Mouse (Mus musculus): ENCODE data around the gene F2rl2. TPM values are rescaled to one million over a fixed set of nuclear protein-coding genes. Genes with fewer than 3 reads are reported as not detected.

Gene F2rl2
- polyA plus RNA-seq (2016; fragmentation: Nextera tagmentation; extraction: Ambion mirVana): 1.0 and 1.1 TPM in 2 replicates

DNA sequence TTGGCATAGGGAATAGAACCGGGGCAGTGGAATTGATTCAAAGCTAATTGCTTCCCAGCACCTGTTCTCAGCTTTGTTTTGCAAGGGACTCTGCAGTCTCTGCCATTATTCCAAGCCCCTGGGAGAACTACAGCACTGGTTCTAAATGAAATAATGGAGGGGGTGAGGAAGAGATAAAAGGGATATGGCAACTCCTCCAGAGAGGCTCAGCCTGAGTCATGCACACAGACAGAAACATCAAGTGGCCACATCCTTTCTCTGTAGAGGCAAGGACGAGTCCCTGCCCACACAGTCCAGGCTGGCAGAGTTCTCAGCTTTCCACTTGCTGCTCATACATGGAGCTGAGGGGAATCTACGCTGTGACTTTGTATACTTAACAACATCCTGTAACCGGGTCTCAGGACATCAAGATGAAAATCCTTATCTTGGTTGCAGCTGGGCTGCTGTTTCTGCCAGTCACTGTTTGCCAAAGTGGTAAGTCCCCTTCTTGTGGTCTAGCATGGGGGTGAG, at the start of gene F2rl2:
TSS of gene F2rl2 (plus strand) at position 200 of the 510 bp plus-strand sequence.
- H3K4me3 ChIP-seq: no peak within 1 kb of the TSS
- ATAC-seq (ENCODE audit: low FRiP score, low read depth): no peak
- 72% methylated on average over 4 of the region's 4 CpGs for WGBS
- H3K27me3 ChIP-seq: no peaks in the 10 kb centered on the region
- H3K9me3 ChIP-seq: no peaks in the 10 kb centered on the region
- H3K9ac ChIP-seq (replicated peaks): no peak within 1 kb of the TSS
- no peak within 1 kb of the TSS for H3K4me2 ChIP-seq (replicated peaks)
- peaks cover 5% of the 10 kb centered on the region; the same call in 1 of the 2 replicates for H3K4me1 ChIP-seq
- 0 out of 2 replicates have a peak, but pooled peaks cover 8% of the 10 kb centered on the region for H3K36me3 ChIP-seq
- no peak within 1 kb of the TSS for H3K27ac ChIP-seq (replicated peaks)

DNA sequence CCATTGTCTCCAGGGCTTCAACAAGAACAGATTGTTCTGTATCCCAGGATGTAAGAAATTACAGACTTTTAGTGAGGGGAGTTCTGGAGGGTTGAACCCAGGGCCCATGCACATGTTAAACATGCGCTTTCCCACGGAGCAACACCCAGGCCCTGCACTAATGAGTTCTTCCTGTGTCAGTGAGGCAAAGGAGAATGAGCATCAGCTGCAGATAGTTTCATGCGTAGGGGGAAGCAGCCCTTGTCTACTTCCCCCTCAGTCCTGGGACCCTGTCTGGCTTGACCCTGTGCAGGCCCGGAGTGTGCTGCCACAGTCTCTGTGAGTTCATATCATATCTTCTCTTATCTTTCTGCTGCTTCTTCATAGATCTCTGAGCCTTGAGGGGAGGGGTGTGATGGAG, 49.4 kb upstream of the F2rl2 start:
- no peak for ATAC-seq (ENCODE audit: low FRiP score, low read depth)
- H3K27me3 ChIP-seq: no peaks in the 10 kb centered on the region
- no peak overlapping the region for H3K4me2 ChIP-seq (replicated peaks)
- no peak overlapping the region for H3K9ac ChIP-seq (replicated peaks)
- peaks cover 23% of the 10 kb centered on the region; the same call in 1 of the 2 replicates for H3K36me3 ChIP-seq
- no peaks in the 10 kb centered on the region for H3K4me1 ChIP-seq
- H3K4me3 ChIP-seq: no peak overlapping the region
- no peak overlapping the region for H3K27ac ChIP-seq (replicated peaks)
- 84% methylated on average over 4 of the region's 4 CpGs for WGBS
- H3K9me3 ChIP-seq: no peaks in the 10 kb centered on the region

DNA sequence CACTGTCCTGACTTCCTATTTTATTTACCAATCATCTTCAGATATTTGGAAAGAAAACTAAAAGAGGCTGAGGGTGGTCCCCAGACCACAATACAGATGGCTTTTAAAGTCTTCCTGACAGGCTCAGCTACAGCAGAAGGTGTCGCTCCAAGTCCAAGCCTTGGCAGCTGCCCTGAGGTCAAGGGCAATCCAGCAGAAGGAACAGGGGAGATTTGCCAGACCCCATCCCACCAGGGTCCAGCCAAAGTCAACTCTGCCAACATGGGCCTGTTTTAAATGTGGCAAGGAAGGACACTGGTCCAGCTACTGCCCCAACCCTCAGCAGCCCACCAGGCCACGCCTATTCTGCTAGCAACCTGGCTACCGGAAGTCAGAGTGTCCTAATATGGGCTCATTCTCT, 46.7 kb upstream of the F2rl2 start:
- WGBS: 96% methylated on average over 3 of the region's 3 CpGs
- H3K27me3 ChIP-seq: no peaks in the 10 kb centered on the region
- H3K4me1 ChIP-seq: no peaks in the 10 kb centered on the region
- no peak overlapping the region for H3K27ac ChIP-seq (replicated peaks)
- no peak for ATAC-seq (ENCODE audit: low FRiP score, low read depth)
- H3K4me2 ChIP-seq (replicated peaks): no peak overlapping the region
- H3K9me3 ChIP-seq: no peaks in the 10 kb centered on the region
- no peak overlapping the region for H3K9ac ChIP-seq (replicated peaks)
- H3K36me3 ChIP-seq: peaks cover 23% of the 10 kb centered on the region; the same call in 1 of the 2 replicates
- H3K4me3 ChIP-seq: no peak overlapping the region

DNA sequence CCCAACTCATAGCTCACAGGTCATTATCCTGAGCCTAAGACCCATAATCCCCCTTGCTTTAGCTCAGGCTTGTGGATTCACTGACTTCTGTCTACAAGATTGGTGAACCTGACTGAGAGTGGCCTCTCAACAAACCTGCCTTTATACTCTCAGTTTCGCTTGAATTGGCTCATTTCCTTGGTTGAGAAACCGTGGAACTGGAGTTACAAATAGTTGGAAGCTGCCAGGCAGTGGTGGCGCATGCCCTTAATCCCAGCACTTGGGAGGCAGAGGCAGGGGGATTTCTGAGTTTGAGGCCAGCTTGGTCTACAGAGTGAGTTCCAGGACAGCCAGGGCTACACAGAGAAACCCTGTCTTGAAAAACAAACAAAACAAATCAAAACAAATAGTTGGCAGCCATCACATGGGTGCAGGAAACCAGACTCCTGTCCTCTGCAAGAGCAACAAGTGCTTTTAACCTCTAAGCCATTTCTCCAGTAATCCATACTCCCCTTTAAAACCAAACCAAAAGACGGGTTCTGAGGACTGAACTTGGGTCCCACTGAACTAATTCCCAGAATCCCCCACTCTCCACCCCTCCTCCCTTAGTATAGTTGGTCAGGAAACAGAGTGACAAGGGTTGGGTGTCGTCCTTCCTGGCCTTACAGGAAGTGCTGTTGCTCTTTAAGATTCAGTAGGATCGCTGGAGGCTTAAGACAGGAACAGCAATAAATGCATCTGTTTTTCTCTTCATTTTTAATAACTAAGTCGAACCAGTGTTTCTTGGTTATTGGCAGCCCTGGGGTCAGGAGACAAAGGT, 44.6 kb upstream of the F2rl2 start:
- Histone ChIP-seq H3K4me2 (replicated peaks) (no peak overlapping the region), H3K9me3 (no peaks in the 10 kb centered on the region), H3K36me3 (peaks cover 8% of the 10 kb centered on the region; the same call in 1 of the 2 replicates), H3K27ac (replicated peaks) (no peak overlapping the region), H3K9ac (replicated peaks) (no peak overlapping the region), H3K4me1 (0 out of 2 replicates have a peak, but pooled peaks cover 3% of the 10 kb centered on the region), H3K27me3 (no peaks in the 10 kb centered on the region), H3K4me3 (no peak overlapping the region)
- no peak for ATAC-seq (ENCODE audit: low FRiP score, low read depth)
- 88% methylated on average over 7 of the region's 7 CpGs for WGBS

DNA sequence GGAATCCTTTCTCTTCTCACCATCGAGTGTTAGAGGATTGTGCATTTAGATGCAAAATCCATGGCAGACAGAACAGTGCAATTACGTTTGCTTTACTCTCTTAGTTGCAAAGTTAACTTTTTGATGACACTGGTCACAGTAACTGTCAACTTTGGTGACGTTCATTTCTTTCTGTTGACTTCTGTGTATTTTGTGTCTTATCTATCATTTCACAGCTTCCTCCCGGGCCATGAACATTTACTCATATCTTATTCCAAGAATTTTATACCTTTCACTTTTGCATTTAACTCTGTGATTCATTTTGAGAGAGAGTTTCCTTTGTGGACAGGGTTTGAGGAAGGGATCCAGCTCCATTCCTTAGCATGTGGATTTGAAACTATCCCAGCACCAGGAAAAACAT, 43.0 kb upstream of the F2rl2 start:
- 90% methylated on average over 4 of the region's 4 CpGs for WGBS

DNA sequence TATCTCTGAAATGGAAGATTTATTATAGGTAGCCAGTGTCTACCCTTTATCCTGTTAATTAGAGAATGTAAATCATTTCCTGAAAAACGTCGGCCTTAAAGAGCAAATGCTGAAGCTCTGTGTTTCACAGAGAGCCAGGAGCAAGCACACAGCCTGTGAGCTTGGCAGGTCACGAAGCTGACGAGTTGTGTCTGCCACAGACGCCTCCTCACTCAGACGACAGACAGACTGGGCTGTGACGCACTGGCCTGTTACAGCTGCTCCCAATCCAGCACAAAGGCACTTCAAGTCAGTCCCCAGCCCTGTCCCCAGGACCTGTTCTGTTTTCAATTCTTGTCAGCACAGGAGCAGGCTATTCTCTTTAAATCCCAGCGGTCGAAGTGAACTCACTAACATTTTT, 41.4 kb upstream of the F2rl2 start:
- H3K36me3 ChIP-seq: peaks cover 13% of the 10 kb centered on the region
- no peak overlapping the region for H3K4me3 ChIP-seq
- H3K4me1 ChIP-seq: 0 out of 2 replicates have a peak, but pooled peaks cover 3% of the 10 kb centered on the region
- no peaks in the 10 kb centered on the region for H3K9me3 ChIP-seq
- H3K27ac ChIP-seq (replicated peaks): no peak overlapping the region
- 53% methylated on average over 9 of the region's 9 CpGs for WGBS
- no peak for ATAC-seq (ENCODE audit: low FRiP score, low read depth)
- 0 out of 2 replicates have a peak overlapping the region, but pooled peaks have one; percentile 17 for H3K9ac ChIP-seq (replicated peaks)
- H3K27me3 ChIP-seq: no peaks in the 10 kb centered on the region
- H3K4me2 ChIP-seq (replicated peaks): no peak overlapping the region

More for the DNA sequence above, 43.0 kb upstream of the F2rl2 start:
- no peak overlapping the region for H3K27ac ChIP-seq (replicated peaks)
- no peaks in the 10 kb centered on the region for H3K27me3 ChIP-seq
- no peak overlapping the region for H3K9ac ChIP-seq (replicated peaks)
- H3K4me2 ChIP-seq (replicated peaks): no peak overlapping the region
- H3K4me3 ChIP-seq: no peak overlapping the region
- no peaks in the 10 kb centered on the region for H3K9me3 ChIP-seq
- H3K36me3 ChIP-seq: peaks cover 14% of the 10 kb centered on the region
- 0 out of 2 replicates have a peak, but pooled peaks cover 3% of the 10 kb centered on the region for H3K4me1 ChIP-seq
- ATAC-seq (ENCODE audit: low FRiP score, low read depth): no peak

DNA sequence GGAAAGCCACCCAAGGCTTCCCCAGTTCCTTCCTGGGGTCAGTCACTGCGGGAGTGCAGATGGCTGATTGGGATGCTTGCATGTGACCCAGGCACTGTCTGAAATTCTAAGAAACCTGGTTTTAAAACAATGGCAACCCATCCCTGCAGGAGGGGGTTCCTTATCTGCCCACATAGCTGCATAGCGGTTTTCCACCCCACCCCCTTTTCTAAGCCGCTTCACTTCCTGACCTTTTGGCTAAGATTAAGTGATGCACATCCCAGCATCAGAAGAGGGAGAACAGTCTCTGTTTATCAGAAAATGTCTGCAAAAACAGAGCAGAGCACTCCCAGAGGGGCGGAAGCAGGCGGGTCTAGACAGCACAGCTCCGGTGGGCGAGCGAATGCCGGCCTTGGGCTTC, 39.5 kb upstream of the F2rl2 start:
- no peaks in the 10 kb centered on the region for H3K27me3 ChIP-seq
- WGBS: 45% methylated on average over 9 of the region's 9 CpGs
- H3K4me2 ChIP-seq (replicated peaks): no peak overlapping the region
- H3K9me3 ChIP-seq: no peaks in the 10 kb centered on the region
- H3K9ac ChIP-seq (replicated peaks): no peak overlapping the region
- H3K4me1 ChIP-seq: 0 out of 2 replicates have a peak, but pooled peaks cover 3% of the 10 kb centered on the region
- ATAC-seq (ENCODE audit: low FRiP score, low read depth): no peak
- H3K27ac ChIP-seq (replicated peaks): no peak overlapping the region
- no peak overlapping the region for H3K4me3 ChIP-seq
- peaks cover 21% of the 10 kb centered on the region for H3K36me3 ChIP-seq

DNA sequence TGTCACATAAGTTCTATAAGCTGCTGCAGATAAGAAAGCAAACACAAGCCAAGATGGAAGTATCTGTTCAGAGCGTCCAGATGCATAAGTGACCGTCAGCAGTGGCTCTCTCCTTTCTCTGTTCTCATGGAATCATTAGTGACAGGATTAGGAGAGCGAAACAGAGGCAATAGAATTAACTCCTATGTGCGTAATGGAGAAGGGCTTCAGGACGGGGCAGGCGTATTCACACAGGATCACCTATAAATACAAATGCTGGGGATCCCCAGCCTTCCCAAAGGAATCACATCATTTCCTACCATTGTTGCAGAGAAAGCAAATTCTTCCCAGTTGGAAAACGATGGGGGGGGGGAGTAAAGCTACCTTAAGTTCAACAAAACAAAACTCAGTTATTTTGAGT, 37.2 kb upstream of the F2rl2 start:
- Histone ChIP-seq H3K4me2 (replicated peaks) (no peak overlapping the region), H3K27ac (replicated peaks) (no peak overlapping the region), H3K4me1 (0 out of 2 replicates have a peak, but pooled peaks cover 3% of the 10 kb centered on the region), H3K9ac (replicated peaks) (no peak overlapping the region), H3K27me3 (no peaks in the 10 kb centered on the region), H3K9me3 (no peaks in the 10 kb centered on the region), H3K4me3 (no peak overlapping the region), H3K36me3 (peaks cover 36% of the 10 kb centered on the region)
- 79% methylated on average over 7 of the region's 7 CpGs for WGBS
- ATAC-seq (ENCODE audit: low FRiP score, low read depth): no peak

DNA sequence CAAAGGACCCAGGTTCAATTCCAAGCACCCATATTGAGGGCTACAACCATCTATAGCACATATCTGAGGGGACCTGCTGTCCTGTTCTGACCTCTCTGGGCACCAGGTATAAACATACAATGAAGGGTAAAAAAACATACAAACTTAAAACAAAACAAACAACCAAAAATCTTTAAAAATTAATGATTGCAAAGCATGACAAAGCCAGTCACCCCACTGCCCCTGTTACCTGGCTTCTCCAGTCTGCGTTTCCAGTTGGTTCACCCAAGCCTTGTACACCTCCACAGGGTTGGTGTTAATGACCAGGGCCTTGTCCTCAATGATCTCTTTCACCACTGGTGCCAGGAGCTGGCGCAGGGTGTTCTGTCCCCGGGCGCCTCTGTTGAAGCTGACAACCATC, 32.8 kb upstream of the F2rl2 start:
- Histone ChIP-seq H3K27me3 (no peaks in the 10 kb centered on the region), H3K4me3 (no peak overlapping the region), H3K4me2 (replicated peaks) (no peak overlapping the region), H3K36me3 (peaks cover 41% of the 10 kb centered on the region), H3K27ac (replicated peaks) (no peak overlapping the region), H3K9ac (replicated peaks) (no peak overlapping the region), H3K9me3 (no peaks in the 10 kb centered on the region), H3K4me1 (no peaks in the 10 kb centered on the region)
- ATAC-seq (ENCODE audit: low FRiP score, low read depth): no peak
- 94% methylated on average over 4 of the region's 4 CpGs for WGBS

DNA sequence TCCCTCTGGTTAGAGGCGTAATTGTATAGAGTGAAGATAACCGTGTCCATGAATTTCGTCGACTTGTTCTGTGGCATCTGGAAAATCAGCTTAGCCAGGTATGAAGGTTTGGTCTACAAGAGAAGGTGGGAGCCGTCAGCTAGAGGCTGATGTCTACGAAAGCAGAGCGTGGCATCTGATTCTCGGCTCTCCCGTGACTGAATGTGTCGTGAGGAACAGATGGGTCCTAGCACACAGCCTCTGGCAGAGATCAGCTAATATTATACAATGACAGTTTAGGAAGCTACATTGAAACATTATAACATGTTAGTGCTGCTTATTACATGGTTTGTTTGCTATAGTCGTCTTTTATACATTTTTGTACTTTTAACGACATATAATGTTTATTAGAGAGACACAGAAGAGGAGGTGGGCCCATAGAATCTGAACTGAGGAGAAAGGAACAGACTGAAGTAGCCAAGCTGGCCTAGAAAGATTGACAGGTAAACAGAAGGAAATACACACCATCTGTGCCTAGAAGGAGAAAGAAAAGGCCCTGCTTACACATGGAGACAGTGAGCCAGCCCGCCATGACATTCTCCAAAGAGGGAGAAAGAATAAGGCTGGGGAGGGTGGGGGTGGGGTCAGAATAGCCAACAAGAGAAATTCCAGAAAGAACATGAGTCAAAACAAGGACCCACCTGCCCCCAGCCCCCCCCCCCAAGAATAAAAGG, 30.9 kb upstream of the F2rl2 start:
- Histone ChIP-seq H3K27me3 (no peaks in the 10 kb centered on the region), H3K27ac (replicated peaks) (no peak overlapping the region), H3K9ac (replicated peaks) (no peak overlapping the region), H3K36me3 (peaks cover 48% of the 10 kb centered on the region), H3K4me3 (no peak overlapping the region), H3K4me1 (no peaks in the 10 kb centered on the region), H3K4me2 (replicated peaks) (no peak overlapping the region), H3K9me3 (no peaks in the 10 kb centered on the region)
- WGBS: 83% methylated on average over 13 of the region's 13 CpGs
- no peak for ATAC-seq (ENCODE audit: low FRiP score, low read depth)

DNA sequence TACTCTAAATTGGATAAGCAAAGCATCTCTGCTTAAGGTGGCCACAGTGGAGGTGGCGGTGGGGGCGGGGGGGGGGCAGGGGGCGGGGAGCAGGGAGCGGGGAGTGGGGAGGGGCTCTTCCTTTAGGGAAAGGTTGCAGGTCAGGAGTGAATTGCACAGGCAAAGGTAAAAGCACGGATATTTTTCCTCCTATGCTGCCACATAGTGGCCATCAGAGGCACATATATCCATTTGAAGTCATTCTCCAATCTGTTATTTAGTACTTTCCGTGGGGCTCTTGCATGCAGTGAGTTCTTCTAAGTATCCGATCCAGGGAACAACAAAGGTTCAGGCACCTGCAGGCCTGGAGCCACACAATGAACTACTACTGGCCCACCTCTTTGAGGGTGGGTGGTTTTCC, 29.4 kb upstream of the F2rl2 start:
- ATAC-seq (ENCODE audit: low FRiP score, low read depth): no peak
- no peaks in the 10 kb centered on the region for H3K4me1 ChIP-seq
- no peaks in the 10 kb centered on the region for H3K9me3 ChIP-seq
- H3K27me3 ChIP-seq: no peaks in the 10 kb centered on the region
- no peak overlapping the region for H3K4me3 ChIP-seq
- H3K36me3 ChIP-seq: peaks cover 51% of the 10 kb centered on the region
- H3K4me2 ChIP-seq (replicated peaks): no peak overlapping the region
- no peak overlapping the region for H3K27ac ChIP-seq (replicated peaks)
- H3K9ac ChIP-seq (replicated peaks): no peak overlapping the region
- 27% methylated on average over 4 of the region's 7 CpGs for WGBS

DNA sequence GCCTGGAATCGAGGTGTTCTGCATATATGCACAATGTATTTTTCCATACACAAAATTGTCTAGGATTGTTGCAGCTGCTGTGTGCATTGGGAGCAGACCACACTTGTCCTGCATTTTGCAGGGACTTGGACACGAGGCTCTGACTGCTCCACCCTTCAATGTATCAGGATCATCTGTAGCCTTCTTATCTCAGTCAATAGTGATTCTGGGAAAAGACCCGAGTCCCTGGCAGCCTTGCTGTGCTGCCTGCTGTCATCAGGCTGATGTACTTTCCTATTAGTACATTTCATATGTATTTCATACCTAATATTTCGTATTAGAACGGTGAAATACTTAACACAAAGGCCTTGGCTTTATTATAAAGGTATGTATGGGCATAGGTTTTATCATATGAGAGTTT, 26.1 kb upstream of the F2rl2 start:
- Histone ChIP-seq H3K36me3 (peaks cover 32% of the 10 kb centered on the region), H3K9me3 (no peaks in the 10 kb centered on the region), H3K4me2 (replicated peaks) (no peak overlapping the region), H3K9ac (replicated peaks) (no peak overlapping the region), H3K27me3 (no peaks in the 10 kb centered on the region), H3K4me1 (no peaks in the 10 kb centered on the region), H3K4me3 (no peak overlapping the region), H3K27ac (replicated peaks) (no peak overlapping the region)
- no peak for ATAC-seq (ENCODE audit: low FRiP score, low read depth)
- WGBS: 94% methylated on average over 5 of the region's 5 CpGs
